8 mouse cellular contexts compared by ENCODE assay signal in the genomic region with DNA sequence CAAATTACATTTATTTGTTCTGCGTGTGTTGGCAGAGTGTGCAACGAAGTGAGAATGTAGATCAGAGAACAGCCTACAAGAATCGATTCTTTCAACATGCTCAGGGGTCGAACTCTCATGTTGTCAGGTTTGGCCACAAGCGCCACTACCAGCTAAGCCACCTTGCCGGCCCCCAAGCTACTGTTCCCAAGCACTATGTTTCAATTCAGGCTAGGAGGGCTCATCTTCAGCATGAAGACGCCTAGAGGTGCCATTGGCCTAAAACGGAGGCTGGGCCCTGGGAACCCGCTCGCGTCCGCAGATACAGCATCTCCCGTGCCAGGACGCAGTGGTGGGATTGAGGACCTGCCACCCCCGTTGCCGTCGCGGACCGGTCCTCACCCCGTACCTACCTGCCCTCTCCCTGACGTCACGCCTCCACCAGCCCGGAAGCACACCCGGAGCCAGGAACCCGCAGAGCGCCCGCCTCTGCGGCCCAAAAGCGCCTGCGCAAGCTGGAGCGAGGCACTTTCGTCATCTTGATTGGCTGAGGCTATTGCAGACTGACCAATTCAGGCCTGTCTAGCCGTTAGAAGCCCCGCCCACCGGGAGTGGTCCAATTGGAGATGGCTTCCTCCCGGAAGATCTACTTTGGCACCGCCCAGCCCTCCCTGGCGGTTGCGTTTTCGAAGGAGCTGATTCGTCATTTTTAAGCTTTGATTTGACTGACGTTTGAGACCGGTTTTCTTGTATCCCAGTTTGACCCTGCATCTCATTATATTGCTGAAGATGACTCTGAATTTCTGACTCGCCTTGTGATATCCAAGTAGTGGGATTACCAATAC. TPM values are rescaled to one million over a fixed set of nuclear protein-coding genes. Genes with fewer than 3 reads are reported as not detected.
DNase-seq lines count a peak whose midpoint lies in the region; ATAC-seq lines count a peak whose summit lies in the region.

A gene (minus strand): TSS at position 431 of the 824 bp plus-strand sequence.

- DNase-seq in adipocyte (ENCODE audit: low spot score) = peak; percentile 100
- DNase-seq in embryo, embryonic 10 days (ENCODE audit: low spot score) = peak; percentile 99
- peak; percentile 100 for DNase-seq in gastrocnemius, postnatal 10 days
- peak; percentile 100 for DNase-seq in induced T-regulatory cell, adult 2 months (ENCODE audit: low read depth)
- DNase-seq in left cerebral cortex, adult 9 months (ENCODE audit: low spot score in 2 of 2) = peak; percentile 99 to 100
- DNase-seq in right cerebral cortex, postnatal 14 days = peak; percentile 100
- peak; percentile 99 to 100 for DNase-seq in urinary bladder, postnatal 36 days (ENCODE audit: low spot score in 2 of 2)

- ATAC-seq in megakaryocyte progenitor cell, adult 5-6 weeks (replicated peaks; ENCODE audit: poor library complexity) = peak; percentile 97

RNA-seq across cellular contexts. Expression of the gene that starts here (rescaled TPM):
- total RNA-seq in gastrocnemius, postnatal 10 days (2021) = 10 to 100 TPM; 11.3 to 11.4 TPM
- total RNA-seq in megakaryocyte progenitor cell, adult 5-6 weeks (2015) = 18.6 and 19.4 TPM in 2 replicates
- 6.8 and 17.0 TPM in 2 replicates for total RNA-seq in megakaryocyte progenitor cell, adult 5-6 weeks (2017)

Comparison
In these comparisons a context has a peak if more than half of its experiments do, and no peak if none do; other contexts are left out.
1. Peak in every context shown above with its lines: DNase-seq and ATAC-seq.